Mouse (Mus musculus): Measurements from ENCODE around the gene Pigv.

The Pigv gene

DNA sequence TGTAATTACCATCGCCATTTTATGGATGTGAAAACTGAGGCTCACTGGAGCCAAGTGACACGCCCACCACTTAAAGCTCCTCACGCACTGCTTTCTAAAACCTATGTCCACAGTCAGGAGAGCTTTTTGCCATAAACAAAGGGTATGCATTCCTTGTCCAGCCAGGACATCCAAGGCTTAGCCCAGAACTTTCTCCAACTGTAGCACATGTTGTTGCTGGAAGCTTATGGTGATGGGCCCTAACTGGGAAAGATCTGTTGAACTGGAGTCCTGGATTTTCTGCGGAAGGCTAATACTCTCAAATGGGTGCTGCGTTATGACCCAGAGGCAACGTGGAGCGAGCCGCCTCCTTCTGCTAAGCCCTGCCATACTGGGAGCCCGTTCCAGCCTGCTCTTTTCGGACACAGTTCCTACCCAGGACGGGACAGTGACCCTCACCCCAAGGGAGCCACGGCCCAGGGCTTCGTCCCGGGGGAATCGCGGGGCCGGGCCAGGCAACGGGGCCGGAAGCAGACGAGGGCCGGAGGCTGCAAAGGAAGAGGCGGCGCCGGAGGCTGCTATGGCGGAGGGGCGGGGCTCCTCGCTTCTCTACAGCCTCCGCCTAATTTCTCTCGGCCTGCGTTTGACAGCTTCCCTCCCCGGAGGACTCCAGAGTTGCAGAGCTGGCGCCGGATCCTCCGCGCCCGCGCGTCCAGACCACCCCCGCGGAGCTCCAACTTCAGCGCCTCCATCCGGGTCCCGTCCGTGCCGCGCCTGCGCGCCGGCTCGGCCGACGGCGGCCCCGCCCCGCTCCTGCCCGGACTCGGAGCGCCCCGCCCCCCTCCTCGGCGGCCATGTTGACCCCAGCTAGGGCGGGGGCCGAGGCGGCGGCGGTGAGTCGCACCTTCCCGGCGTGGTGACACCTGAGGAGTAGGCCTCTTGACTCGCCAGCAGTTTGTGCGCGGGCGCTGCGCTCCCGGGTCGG is at the start of gene Pigv:
Pigv (minus strand) TSS at position 767 of the 964 bp plus-strand sequence.
- peak; percentile 92 for DNase-seq (ENCODE audit: low spot score)

DNA sequence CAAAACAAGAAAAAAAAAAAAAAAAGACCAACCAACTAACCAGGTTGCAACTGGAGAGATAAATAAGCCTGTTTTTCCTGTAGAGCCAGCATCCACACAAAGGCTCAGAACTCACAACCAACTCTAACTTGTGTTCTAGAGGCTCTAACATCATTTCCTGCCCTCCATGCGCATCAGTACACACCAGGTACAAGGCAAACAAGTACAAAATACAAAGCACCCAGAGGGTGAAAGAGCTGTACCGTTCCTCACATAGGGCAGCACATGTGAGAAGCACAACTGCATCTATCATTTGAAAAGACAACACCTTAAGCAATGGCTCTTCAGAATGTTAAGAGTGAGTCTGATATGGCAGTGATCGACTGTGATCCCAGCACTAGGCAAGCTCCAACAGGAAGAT is 47.3 kb upstream of the Pigv start:
- DNase-seq (ENCODE audit: low spot score): no peak

DNA sequence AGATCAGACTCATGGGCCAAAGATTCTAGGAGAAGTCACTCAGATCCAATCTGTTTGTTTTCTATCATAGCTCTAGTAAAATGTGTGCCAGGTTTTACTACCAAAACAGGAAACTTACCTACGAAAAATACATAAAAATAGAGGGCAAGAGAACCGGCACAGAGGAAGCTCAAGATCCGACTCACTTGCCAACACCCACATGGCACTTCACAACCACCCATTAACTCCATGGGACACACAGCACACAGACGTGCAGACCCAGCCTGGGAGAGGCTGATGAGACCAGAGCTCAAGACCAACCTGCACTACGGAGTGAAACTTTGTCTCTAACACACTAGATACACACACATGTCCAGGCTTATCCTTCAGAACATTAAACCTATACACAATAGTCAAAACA is 40.3 kb upstream of the Pigv start:
- DNase-seq (ENCODE audit: low spot score): no peak

DNA sequence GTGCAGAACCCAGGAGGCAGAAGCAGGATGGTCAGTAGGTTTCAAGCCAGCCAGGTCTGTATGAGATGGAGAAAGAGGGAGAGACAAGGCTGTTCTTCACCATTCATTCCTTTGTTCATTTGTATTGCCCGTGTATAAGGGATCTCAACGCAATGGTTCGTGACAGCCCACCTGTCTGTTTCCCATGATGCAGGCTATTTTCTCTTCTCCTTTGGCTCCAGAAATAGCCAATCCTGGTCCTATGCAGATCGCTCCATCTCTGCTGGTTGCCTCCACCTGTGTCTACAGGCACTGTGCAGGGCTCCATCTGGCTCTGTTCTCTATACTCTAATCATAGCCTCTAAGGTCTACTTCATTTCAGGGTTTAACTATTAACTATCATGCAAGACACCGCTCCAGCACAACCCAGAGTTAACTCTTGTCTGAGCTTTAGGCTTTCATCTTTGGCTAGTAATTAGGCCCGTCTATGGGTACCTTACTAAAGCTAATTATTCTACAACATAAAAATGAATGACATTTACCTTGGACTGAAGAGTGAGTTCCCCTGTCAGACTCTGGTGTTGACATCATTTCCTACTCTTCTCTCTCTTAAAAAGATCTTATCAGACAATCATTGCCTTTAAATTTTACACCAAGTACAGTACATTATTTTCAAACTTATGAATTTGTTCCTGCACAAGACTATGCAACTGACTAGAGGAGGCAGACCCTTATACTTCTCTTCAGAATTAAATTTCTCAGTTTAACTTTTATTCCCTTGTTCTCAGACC is 39.0 kb upstream of the Pigv start:
- no peak for DNase-seq (ENCODE audit: low spot score)

DNA sequence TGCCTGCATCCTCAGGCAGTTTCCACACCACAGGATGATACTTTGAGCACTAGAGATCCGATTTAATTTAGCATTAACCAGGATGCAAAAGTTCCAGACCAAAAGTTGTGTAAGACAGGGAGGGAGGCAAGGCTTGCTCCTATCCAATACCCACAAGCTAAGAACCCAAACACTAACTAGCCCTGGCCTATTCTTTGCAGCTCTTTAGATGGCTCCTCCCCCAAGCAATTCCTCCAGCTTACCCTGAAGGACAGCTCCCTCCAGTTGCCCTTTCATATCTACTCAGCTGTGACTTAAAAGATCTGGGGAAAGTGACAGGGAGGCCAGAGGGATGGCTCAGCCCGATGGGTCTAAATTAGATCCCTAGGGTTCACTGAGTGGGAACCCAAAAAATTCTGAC is 36.9 kb upstream of the Pigv start:
- no peak for DNase-seq (ENCODE audit: low spot score)

DNA sequence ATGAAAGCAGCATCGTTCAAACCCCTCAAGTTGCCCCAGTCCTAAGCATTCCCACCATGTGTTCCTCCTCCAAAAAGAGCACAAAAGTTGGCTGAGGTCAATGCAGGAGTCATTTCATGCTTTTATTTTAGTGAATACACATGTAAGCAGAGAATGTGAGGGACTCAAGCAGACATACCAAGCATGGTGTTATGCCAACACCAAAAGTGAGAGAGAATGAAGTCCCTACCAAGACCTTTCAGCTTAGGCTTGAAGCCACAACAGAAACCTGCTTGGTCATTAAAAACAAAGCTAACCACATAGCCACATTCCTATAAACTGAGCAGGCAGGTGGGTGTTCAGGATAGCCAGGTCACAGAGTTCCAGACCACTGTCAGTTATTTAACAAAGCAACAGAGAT is 35.0 kb upstream of the Pigv start:
- DNase-seq (ENCODE audit: low spot score): no peak

DNA sequence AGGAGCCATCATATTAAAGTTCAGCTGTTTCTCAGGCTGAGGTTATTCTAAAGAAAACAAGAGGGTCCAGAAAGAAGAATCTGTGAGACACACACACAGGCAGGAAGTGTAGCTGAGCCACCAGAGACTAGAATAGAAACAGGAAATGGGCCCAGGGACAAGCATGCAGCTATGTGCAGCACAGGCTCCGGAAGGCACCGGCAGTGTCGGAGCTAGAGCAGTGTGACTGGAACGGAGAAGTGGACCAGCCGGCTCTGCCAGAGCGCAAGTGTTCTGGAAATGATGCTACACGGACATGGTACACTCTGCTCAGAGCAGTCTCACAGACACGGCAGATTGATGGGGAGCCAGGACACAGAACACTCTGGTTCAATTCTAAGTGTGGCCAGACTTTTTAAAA is 34.5 kb upstream of the Pigv start:
- peak; percentile 62 for DNase-seq (ENCODE audit: low spot score)

DNA sequence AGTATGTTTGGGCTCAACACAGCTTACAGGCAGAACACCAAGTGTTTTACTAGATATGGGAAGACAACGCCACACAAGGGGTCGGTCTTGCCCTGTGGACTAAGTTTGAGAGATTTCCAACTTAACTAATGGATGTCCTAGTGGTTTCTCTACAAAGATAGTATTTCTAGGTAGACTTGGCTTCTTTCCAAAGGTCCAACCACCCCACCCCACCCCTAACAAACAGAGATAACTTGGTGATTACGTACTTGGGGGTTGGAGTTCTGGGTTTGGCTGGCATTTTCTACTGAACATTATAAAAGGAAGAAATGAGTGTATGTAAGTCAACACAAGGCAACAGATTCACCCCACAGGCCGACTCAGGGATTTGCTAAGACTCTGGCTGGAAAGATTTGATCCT is 32.6 kb upstream of the Pigv start:
- DNase-seq (ENCODE audit: low spot score): no peak

DNA sequence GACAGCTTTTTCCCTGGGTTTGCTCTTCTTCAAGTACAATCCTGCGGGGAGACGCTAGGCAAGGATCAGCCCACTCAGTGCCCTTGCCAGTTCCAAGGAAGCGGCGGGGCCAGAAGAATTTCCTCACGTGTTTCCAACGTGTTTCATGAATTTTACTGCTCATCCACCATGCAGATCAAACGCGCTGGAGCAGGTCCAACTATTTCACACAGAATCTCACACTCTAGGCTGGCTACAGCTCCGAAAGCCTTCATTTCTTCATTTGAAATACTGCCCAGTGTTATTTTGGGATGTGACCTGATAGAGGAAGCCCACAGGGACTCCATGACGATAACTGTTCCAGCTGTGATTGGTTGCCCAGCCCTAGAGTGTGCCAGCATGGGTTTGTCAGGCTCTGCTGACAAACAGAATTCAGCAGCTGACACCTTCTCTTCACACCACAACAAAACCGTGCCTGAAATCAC is 28.5 kb upstream of the Pigv start:
- DNase-seq (ENCODE audit: low spot score): no peak

DNA sequence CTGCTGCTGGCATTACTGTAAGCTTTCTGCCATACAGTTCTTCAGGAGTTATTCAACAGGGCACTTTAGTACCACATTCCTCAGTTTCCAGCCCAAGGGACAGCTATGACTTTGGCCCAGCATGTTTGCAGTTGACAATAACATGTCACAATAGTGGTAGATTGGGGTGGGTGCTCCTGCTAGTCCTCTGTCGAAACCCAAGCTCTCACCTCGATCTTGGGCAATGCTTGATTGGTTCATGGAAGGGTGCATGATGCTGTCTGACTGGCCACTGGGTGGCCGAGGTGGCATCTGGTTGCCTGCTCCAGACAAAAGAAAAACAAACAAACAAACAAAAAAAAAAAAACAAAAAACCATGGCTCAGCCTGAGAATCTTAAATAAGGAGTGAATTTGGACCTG is 22.9 kb upstream of the Pigv start:
- no peak for DNase-seq (ENCODE audit: low spot score)

DNA sequence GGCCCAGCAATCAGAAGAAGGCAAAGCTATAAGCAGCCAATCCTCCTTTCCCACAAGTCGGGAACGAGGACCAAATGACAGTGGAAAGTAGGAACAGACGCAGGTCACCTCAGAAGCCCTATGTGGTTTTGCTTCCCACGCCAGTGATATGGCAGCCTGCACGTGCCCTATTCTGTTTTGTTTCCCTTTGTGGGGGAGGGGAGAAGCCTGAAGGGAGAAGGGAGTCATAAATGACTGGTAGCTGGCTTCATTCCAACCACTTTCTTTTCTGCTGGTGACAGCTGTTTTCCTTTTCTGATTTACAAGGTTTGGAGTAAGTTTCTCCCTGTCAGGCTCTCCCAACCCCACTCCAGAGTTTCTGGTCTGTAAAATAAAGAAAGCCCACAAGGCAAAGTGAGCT is 17.8 kb upstream of the Pigv start:
- DNase-seq (ENCODE audit: low spot score): peak; percentile 34

DNA sequence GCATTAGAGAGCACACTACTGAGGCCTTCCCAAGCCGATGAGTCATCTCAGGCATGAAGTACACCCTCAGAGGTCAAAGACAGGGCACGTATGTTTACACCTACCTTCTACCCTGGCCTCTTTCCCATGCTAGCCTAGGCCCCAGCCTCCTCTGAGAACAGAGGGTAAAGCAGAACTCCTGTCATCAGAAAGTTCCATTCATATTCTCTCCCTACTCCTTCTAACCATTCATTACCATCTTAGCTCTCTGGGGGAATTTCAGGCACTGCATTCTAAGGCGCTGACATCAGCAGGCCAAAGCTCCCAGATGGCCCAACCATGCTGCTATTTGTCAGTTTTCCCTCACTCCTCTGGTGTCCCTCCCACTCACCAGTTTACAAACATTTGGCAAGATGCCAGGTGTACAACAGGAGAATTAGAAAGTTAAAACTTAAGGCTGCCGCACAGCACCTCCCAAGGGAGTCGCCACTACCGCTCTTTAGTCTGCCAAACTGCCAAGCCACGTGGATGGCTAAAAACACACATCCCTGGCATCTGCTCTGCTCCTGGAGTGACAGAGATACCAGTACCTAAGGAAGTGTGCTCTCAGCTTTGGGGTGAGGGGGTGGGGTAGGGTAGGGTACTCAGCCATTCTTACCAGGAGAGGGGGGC is 16.1 kb upstream of the Pigv start:
- peak; percentile 64 for DNase-seq (ENCODE audit: low spot score)

DNA sequence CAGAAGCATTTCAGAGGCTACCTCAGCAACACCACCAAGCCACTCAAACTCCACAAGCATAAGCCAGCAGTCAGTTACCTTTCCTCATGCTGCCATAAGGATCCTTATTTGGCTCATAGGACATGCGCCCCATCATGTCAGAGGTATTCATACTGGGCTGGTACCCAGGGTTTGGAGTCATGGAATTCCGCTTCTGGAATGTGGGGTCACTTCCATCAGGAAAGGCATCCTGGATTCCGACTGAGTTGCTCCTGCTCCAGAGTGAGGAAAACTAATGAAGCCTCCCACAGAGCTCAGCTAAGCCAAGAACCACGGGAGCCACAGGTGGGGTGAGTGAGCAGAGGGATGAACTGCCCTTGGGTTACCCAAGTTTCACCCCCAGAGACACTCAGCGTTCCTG is 14.7 kb upstream of the Pigv start:
- DNase-seq (ENCODE audit: low spot score): no peak

DNA sequence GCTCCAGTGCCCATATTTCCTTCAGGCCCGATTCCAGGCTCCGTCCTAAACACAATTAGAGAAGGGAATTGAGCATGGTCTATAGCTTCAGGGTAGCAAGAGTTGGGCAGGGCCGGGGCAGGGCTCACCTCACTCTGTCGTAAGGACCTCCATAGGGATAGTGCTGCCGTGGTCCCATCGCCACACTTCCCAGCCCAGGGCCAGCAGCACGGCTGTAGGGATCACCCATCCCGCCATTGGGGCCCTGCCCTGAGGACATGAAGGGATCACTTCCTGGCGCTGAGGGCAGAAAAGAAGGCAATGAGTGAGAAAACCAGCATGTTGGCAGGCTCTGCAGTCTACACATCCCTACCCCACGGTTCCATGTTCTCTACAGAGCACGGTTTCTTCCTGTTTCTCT is 14.1 kb upstream of the Pigv start:
- DNase-seq (ENCODE audit: low spot score): no peak

DNA sequence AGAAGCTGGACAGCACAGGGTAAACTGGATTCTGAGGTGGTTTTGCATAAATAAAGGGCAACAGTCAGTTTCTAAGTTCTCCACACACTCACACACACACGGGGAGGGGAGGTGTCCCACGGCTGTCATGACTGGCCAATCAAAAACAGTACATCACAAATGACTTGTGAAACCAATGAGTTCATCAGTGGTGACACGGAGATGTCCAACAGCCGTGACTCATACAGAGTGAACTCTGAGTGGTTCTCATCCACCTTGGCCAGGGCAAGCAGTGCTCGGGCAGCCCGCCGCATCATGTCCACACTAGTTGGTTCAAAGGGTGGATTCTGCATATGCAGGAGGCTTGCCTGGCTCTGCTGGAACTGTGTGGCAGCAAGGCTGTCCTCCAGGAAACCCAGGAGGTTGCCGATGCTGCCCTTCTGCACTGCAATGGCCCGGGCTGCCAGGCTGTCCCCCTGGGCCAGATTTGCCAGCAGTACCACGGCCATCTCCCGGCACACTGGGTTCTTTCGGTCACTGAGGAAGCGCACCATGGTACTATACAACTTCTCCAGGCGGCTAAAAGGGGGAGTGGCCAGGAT is 7.8 kb upstream of the Pigv start:
- DNase-seq (ENCODE audit: low spot score): no peak

DNA sequence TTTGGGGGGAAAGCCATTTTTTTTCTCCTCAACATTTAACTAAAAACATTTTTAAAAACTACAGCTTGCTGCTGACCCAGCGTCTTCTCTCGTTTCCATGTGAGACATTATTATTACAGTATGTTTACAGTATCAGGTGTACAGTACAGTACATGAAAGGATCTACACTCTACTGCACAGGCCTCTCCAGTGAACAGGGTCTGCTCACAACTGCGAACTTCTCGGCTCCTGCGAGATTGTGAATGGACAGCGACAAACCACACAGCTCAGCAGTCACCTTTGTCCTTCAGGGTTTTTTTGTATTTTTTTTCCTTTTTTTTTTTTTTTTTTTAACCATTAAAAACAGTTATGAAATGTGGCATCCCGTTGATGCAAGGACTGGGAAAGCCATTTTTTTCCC is 7.2 kb upstream of the Pigv start:
- no peak for DNase-seq (ENCODE audit: low spot score)

DNA sequence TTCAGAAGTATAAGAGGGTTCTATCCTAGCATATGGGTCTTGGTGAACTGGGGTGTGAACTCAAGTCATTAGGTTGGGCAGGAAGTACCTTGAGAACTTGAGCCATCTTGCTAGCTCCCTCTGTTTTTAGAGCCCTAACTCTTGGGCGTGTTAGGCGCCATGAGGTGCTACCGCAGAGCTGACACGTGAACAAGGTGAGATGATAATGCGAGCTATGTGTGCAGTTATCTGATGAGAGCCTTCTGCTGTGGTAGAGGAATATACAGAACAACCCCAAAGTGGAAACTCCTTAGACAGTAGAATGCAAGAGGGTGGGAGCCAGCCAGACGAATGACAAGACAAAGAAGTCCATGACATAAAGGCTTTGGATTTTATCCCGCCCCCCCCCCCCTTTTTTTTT is 4.8 kb upstream of the Pigv start:
- DNase-seq (ENCODE audit: low spot score): no peak

DNA sequence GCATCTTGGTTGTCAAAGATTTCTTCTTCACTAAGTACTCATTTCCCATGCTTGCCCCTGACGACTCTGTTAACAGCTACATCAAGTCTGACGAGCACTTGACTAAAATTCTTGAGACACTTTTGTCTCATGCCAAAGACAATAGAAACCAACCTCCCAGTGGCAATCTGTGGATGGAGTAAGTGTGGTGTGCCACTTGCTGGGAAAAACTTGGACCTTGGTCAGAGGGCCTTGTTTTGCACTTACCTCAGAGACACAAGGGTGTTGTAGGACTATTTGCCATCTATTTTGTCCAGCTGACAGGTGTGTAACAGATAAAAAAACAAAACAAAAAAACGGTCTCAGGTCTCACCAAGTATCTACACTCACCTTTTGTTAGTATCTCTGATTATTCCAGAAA is 3.7 kb upstream of the Pigv start:
- no peak for DNase-seq (ENCODE audit: low spot score)

DNA sequence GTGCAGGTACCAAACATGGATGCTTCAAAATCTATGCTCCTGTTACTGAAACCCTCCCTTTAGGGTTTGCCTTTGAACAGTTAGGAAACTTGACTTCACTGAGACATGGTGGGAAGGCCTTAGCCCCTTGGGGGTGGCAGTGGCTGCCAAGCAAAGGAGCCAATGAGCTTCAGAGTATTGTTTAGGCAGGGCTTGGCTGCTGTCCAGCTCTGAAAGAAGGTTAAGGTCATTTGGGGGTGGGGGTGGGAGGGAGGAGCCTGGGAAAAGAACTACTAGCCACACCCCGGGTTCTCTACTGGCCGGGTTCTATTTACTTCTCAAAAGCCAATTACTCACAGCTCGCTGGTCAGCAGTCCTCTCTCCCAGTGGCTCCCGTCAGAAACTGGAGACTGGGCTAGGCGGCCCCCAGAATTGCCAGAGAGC is 3.2 kb upstream of the Pigv start:
- peak; percentile 76 for DNase-seq (ENCODE audit: low spot score)

DNA sequence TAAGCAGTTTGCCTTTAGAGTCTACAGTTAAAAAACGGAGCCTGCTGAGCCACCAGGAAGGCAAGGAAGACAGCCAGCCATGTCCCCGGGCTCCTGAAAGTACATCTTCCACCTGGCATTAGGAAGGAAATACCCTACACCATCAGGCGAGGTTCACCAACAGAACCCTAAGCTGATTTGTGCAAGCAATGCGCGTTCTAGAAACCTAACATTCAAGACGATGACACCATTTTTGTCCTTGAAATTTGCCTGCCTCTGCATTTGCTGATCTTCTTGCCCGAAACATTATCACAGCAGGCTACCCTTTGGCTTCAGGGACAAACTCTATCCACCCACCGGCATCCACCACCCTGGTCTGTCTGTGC is 1.9 kb upstream of the Pigv start:
- DNase-seq (ENCODE audit: low spot score): no peak

DNA sequence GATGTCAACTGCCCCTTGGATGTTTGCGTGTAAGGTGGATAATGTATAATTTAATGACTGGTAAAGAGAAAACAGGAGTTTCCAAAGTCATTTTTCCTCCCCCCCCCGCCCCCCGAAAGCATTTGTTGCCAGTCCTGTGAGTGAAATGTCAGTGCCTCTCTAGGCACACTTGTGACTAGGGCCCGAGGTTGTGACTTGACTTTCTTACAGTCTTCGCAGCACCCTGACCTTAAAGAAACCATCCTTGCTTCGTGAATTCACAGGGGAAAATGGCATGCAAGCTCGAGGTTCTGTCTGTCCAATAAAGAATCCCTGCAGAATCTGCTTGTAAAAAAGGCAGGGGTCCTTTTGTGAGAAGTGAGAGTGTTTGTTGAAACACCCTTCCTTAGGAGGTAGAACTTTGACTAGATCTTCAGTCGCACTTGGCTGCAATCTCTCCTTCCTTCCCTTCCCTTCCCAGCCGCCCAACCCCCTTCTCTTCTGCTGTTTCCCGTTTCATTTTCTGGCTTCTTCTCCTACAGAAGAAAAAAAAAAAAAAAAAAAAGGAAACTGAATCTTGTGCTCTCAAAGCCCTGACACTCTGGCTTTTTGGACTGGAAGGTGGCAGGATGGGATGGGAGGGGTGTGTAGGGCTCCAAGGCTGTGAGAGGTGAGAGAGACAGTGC is 1.4 kb upstream of the Pigv start:
- no peak for DNase-seq (ENCODE audit: low spot score)

All from yolk sac, embryonic 10.5 days (tissue).